Mouse (Mus musculus): ENCODE results near the gene Gm10663.

Gm10663 gene

DNA sequence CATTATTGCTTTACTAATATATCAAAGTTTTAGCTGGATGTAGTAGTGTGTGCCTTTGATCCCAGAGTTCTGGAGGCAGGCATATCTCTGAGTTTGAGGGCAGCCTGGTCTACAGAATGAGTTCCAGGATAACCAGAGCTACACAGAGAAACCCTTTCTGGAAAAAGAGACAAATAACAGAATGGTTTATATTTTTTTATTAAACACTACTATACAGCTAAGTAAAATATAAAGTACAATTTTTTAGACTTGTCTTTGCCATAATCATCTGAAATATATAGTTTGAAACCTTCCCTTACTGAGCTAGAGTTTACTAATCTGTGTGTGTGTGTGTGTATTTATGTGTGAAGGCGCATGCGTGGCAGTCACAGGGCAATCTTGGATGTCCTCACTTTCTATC, at the start of gene Gm10663:
Gene Gm10663, plus strand, starts transcription at position 301 of the 400 bp plus-strand sequence.
- DNase-seq: no peak

DNA sequence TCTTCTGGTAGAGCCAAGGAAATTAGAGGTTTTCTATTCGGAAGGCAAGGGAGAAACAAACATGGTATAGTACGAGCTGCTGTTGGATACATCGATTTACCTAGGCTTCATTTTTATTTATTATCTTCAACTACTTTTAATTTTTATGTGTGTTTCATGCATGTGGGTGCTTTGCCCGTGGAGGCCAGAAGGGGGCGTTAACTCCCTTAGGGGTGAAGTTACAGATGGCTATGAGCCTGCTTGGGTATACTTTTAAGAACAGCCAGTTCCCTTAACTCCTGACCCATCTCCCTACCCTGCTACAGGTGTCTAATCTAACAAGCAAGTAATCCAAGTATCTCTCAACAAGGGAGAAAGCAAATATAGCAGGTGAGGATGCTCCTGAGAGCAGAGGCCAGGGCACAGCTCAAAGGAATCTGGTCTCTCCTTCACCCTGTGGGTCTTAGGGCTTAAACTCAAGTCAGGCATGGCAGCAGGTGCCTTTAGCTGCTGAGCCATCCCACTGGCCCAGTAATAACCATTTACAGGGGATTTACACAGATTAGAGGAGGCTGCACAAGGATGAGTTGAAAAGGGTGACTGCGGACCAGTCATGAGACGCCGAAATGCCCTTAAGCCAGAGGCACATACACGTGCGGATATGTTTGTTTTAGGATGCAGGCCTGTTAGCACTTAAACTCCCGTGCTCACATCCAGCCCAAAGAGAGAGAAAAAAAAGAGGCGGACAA, 45.7 kb upstream of the Gm10663 start:
- DNase-seq: no peak

DNA sequence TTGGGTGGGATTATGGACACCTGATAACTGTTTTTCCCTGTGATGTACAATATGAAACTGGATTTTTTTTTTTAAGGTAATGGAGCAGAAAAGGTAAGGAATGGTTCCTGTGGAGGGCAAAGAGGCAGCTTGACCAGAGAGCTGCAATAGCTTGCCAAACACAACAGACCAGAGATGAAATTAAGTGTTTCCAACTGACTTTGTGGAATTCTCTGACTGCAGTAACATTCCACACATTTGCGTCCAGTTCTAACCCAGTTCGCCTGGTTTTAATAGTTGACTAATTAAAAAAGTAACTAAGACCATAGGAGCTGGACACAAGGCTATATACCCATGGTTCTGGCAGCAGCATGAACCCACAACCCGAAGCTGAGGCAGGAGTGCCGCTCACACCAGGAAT, 45.1 kb upstream of the Gm10663 start:
- no peak for DNase-seq

DNA sequence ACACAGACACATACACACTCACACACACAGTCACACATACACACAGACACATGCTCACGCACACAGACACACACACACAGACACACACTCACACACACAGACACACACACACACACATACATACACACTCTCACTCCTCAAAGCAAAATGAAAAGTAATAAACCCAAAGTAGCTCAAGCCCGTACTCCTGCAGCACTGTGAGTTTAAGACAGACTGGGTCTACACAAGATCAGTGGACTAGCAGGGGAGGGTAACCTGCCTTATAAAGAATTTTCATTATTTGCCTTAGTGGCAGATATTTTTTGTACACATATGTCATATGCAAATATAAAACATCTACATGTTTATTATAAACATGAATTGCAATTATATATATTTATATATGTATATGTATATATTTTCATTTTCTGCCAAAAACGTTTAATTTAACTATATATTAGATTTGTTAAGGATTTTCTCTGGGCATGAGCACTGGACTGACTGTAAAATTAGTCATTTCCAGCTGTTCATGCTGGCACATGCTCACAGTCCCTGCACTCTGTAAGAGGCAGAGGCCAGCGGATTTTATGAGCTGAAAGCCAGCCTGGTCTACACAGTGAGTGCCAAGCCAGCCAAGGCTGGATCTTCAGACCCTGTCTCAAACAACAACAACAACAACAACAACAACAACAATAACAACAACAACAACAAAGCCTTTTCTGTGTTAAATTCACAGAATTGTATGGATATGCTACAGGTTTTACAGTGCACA, 43.9 kb upstream of the Gm10663 start:
- no peak for DNase-seq

DNA sequence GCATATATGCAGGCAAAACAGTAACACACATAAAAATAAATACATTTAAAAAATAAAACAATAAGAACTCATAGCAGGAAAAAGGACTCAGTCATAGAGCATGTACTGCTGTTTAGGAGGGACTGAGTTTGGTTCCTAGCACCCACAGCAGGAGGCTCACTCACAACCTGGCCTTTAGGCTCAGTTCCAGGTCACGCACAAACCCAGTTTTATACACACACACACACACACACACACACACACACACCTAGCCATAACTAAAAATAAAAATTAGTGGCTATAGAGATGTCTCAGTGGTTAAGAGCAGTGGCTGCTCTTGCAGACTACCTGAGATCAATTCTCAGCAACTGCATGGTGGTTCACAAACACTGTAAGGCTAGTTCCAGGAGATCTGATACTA, 42.7 kb upstream of the Gm10663 start:
- no peak for DNase-seq

DNA sequence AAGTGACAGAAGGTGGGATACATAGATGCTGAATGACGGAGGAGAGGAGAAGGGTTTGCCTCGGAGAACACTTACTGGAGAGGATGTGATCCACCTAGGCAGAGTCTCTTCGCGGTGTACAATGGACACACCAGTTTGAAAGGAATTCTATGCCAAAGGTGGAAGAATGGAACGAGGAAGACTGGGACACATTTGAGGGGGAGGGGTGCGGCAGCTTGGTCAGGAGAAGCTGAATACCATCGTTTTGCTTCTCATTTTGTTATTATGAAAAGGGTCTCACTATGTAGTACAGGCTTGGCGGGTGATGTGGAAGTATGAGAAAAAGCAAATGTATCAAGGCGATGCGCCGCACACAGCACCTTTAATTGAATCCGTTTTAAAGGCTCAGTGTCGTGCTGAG, 41.8 kb upstream of the Gm10663 start:
- DNase-seq: no peak

DNA sequence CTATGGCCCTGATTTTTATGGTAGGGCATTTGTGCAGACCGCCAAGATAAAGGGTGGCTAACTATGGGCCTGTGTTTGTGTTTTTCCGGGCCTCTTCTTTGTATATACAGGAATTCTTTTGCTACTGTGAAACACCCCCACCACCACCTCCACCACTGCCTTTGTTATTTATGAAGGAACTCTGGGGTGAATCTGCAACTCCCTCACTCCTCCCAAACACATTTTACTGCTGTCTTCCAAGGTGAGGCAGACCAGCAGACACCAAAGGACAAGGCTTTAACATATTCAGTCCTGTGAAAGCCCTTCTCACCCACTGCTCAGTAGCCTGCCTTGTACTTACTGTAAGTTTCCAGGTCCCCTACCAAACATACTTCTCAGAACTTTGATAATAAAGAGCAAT, 40.7 kb upstream of the Gm10663 start:
- DNase-seq: no peak

DNA sequence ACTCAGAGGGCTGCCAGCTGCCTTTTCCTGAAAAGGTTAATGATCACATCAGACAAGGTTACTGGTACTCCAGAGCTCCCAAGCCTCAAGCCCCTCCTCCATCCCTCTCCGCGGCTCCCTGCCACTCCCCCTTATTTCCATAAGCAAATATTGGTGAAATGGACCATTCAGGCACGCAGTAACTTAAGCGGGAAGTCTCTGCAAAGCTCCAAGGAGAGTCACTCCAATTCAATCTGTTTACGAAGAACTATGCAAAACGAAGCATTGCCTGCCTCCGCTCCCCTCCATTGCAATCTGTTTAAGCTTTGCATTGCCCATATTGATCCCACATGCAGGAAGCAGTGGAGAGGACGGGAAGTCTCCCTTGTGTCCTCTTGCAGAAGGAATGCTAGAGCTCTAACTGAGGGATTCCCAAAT, 37.7 kb upstream of the Gm10663 start, which contains the start of gene Apela:
Gene Apela, minus strand, starts transcription at position 220 of the 417 bp plus-strand sequence.
- peak; percentile 21 to 42 for DNase-seq

DNA sequence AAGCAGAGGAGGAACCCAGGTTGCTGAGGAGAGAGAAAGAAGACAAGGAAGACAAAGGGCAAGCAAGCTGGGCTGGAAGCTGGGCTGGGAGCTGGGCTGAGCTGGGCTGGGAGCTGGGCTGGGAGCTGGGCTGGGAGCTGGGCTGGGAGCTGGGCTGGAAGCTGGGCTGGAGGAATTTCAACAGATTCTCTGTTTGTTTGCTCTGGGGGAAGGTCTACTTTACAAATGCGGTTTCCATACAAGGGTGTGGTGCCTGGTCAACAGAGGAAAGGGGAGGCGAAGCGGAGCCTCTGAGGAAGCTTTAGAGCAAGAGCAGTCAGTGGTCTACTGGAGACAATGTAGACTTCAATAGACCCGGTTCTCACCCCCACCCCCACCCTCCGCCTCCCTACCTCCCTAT, 28.3 kb upstream of the Gm10663 start:
- DNase-seq: peak; percentile 14 to 25

DNA sequence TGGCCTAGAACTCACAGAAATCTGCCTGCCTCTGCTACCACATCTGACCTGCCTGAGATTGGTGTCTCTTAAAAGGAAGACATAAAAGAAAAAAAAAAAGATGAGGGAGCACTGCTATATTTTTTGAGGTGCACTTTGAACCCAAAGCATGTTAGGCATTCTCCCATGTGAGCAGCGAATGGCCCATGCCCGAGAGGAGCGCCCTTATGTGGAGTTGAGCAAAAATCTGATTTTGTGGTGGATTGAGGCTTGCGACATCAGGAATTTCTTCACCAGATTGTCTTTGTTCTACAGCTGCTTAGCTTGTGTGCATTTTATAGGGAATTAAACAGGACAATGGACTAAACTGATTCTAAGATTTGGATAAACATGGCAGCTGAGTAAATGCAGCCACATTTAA, 27.6 kb upstream of the Gm10663 start:
- DNase-seq: no peak

DNA sequence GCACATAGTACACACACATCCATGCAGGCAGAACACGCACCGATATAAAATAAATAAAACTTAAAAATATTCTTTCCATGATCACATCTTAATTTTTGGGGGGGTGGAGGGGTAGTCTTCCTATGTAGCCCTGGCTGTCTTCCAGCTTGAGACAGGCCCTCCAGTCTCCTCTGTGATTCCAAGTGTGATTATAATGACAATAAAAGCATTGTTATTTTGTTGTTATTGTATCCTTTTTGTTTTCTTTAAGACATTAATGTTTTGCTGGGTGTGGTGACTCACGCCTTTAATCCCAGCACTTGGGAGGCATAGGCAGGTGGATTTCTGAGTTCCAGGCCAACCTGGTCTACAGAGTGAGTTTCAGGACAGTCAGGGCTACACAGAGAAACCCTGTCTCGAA, 27.0 kb upstream of the Gm10663 start:
- no peak for DNase-seq

DNA sequence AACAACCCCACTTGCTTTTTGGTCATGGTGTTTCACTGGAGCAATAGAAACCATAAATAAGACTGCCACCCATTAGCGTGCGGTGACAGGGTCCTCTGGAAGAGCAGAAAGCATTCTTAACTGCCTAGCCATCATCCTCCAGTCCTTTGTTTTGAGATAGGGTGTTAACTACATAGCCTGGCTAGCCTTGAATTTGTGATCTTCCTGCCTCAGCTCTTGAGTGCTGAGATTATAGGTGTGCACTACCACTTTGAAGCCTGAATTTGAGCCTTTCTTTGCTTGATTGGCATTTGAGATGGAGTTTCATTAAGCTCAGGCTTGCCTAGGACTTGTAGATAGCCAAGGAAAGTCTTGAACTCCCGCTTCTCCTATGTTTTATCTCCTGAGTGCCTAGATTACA, 21.3 kb upstream of the Gm10663 start:
- no peak for DNase-seq

DNA sequence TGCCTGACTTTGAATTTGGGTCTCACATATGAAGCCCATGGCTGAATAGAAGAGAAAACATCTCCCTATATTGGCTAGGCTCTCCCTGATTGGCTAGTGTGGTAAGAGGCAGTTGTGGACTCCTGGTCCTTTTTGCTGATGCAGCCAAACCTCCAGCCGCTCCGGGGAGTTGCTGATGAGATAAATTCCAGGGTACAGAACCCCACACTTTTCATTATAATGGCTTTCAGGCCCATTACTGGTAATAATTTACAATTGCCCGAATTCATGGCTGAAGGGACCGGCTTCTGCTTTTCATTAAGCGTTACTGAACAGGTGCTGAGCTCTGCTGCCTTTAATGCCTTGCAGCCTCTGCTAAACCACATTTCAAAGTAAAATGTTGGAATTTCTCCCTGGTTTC, 20.9 kb upstream of the Gm10663 start:
- no peak for DNase-seq

DNA sequence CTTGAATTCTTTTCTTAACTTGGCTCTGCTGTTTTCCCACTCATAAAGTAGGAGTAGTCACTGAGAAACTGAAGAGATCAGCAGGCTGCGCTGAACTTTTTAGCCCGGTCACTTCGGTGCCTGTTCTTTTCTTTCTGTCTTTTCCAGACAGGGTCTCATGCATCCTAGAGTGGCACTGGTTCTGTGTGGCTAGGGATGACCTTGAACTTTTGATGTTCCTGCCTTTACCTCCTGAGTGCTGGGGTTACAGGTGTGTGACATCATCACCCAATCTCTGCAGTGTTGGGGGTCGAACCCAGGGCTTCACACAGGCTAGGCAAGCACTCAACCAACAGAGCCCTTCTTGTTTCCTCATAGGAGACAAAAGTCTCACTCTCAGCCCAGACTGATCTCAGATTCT, 18.1 kb upstream of the Gm10663 start:
- DNase-seq: no peak

DNA sequence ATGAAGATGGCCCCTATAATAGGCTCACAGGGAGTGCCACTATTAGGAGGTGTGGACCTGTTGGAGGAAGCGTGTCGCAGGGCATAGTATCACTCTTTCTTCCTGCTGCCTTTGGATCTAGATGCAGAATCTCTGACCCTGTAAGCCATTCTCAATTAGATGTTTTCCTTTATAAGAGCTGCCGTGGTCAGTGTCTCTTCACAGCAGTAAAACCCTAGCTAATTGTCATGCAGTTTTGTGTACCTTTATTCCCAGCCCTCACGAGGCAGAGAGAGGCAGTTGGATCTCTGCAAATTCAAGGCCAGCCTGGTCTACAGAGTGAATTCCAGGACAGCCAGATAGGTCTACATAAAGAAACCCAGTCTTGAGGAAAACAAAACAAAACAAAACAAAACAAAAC, 12.6 kb upstream of the Gm10663 start:
- no peak for DNase-seq

DNA sequence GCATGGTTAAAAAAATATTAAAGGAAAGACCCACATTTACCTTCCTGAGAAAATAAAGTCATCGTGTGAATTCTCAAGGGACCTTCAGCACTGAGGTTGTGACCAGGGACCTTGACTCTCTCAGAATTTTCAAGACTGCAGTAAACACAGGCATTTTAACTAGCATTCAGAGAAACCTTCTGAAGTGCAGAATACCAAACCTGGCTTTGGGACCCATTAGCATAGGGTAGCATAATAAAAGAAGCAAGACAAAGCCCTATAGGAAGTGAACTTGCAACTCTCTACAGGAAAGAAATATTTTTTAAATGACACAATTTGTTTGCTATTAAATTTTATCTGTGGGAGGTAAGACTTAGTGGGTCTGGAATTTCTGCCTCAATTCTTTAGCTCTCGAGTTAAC, 10.8 kb upstream of the Gm10663 start:
- DNase-seq: no peak

DNA sequence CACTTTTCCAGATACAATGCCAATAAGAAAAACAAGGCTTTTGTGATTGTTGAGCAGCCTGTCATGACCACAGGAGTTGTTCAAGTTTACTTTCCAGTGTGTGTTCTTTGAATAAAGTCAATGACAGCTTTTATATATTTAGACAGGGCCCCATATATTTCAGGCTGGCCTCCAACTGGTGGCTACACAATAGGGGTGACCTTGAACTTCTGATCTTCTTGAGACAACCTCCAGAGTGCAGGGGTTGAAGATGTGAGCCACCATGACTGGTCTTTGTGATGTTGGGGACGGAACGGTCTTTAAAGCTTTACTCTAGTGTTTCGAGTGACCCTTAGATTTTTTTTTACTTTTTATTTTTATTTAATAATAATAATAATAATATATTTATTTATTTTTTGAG, 9.2 kb upstream of the Gm10663 start:
- no peak for DNase-seq

DNA sequence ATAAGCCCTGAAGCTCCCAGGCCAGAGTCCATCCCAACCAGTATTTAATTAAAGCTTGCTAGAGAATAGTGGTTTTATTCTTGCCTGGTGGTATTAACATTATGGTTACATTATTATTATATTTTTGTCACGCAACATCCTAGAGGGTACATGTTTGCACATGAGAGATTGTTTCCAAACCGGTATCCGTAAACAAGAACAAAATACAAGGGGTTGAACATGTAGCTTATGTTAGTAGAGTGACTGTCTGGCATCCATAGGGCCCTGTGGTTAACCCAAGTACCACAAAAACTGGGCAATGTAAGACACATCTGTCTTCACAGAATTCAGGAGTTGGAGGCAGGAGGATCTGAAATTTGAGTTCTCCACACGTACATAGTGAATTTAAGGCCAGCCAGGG, 7.8 kb upstream of the Gm10663 start:
- no peak for DNase-seq

DNA sequence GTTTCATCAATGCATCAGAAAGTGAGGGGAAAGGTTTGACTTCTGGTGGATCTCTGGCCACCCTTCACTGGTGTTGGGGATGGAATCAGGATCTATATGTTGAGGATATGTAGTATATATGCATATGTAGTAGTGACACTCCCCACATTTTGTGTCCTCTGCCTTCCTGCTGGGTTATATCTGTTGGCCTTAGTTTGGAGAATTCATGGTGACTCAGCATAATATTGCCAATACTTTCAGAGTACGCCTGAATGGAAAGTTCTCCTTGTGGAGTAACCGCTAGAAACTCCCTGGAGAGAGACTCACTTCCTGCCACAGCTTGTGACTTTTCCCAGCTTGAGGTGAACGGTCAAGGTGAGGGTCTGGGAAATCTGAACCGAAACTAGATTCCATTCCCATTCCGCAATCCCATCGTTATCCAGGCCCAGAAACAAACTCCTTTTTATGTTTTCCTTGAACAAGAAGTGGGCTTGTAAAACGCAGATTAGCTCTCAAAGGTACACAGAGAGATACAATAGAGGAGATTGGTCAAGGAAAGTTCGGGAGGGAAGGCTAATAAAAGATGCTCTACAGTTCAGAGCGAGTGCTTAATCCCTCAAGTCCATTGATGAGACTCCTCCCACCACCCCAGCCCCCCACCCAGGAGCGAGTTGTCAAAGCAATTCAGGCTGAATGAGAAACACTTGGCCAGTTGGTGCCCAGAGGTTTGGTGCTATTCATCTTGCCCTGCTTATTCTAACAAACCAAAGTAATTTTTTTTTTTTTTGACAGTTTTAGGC, 7.0 kb upstream of the Gm10663 start:
- DNase-seq: no peak

DNA sequence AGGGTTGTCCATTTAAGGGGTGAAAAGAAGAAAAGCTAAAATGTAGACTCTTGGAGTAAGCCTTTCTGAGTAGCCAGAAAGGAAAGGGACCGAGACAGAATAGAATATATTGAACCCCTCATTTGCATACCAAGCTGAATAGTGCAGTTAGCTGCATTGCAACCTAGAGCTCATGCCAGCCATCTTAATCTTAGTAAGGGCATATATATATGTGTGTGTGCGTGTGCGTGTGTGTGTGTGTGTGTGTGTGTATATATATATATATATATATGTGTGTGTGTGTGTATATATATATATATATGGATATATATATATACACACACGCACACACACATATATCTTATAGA, 6.4 kb upstream of the Gm10663 start:
- DNase-seq: no peak

DNA sequence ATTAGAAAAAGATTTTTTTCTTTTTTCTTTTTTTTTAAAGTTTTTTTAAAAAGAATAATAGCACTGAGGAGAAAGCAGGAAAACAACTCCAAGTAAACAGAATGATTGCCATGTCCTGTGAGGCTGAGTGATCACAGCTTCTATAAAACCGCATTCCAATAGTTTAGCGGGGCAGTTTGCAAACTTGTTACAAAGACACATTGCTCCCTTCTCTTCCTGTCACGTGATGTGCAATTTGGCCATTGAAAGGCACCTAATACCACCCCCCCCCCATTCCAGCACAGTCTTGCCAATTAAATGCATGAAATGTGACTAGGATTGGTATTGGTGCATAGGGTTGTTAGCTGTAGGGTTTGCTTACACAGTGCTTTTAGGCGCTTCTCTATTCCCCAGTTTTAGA, 3.8 kb upstream of the Gm10663 start:
- no peak for DNase-seq

DNA sequence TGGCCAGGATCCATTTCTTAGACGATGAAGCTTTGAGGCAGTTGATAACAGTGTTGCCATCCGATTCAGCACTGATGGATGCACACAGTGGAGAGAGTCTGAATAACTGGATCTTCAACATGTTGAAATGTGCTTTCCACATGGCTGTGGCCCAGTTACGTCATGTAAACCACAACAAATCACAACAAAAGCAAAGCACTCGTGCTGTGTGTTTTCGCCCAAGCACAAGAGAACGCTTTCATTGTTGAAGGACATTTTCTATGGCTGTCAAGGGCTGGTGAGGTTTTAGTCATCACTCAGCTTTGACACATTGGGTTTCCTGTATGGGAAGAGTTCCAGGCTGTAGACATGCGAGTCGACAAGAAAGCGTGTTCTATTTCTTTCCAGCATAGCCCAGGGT, 5.9 kb downstream of the Gm10663 start:
- DNase-seq: no peak

DNA sequence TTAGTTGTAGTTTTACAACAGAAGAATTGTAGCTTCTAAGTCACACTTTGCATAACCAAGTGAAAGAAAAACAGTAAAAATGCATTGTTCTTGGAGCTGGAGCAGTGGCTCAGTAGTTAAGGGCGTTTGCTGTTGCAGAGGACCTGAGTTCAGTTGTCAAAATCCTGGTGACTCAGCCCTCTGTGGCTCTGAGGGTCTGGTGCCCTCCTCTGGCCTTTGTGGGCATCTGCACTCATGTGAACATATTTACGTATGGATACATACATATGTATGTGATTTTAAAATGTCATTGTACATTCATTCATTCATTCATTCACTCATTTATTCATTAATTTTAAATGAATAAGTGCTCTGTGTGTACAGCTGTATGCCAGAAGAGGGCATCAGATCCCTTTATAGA, 10.8 kb downstream of the Gm10663 start:
- no peak for DNase-seq

DNA sequence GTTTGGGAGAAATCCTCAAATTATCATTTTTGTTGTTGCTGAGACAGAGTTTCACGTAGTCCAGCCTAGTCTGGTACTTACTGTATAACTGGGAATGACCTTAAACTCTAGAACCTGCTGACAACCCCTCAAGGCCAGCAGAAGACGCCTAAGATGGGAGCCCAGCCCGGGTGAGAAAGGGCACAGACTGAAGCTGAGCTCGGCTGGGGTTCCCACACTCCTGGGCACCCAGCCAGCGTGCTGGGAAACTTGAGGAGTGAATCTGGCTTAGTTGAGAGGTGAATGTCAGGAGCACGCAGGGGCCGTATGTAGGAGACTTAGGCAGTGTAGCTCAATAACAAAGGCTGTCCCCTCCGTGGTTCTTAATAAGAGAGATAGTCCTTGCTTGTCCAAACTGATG, 12.9 kb downstream of the Gm10663 start:
- no peak for DNase-seq

Data from lung, postnatal 4 days (tissue).